Mouse (Mus musculus) G1E (cell line): ENCODE results near the gene Ankrd60.

ENCODE experiments used
- CTCF ChIP-seq: IDR thresholded peaks from 2 replicates; pipeline ENCODE4 v1.5.1; 2012; ENCODE audit warnings: low read depth, low read length, inconsistent platforms, mixed read lengths
- GATA1 ChIP-seq: IDR thresholded peaks from 2 replicates; pipeline ENCODE4 v1.6.1; 2012; ENCODE audit warnings: borderline replicate concordance, low read length, inconsistent platforms, mixed read lengths
- TAL1 ChIP-seq: conservative IDR thresholded peaks from 2 replicates; pipeline ENCODE4 v1.6.1; 2012; ENCODE audit warnings: low read depth, low read length, inconsistent platforms, mixed read lengths

GRCm38 (mm10) chr2:173616156-173616555 lies 38.0 kb upstream of the Ankrd60 start:
- TF ChIP-seq CTCF (no peak), GATA1 (no peak), TAL1 (no peak)
